Mouse (Mus musculus): Measurements from ENCODE around the gene Acat2. TPM values are rescaled to one million over a fixed set of nuclear protein-coding genes. Genes with fewer than 3 reads are reported as not detected.
"Not testable (repeated sequence)": the region's sequence is repeated elsewhere in the genome, so short reads cannot be mapped to it uniquely, and the experiment has no call there.

Acat2 gene
- polyA plus RNA-seq, 1 experiment, result 47.4 TPM

DNA sequence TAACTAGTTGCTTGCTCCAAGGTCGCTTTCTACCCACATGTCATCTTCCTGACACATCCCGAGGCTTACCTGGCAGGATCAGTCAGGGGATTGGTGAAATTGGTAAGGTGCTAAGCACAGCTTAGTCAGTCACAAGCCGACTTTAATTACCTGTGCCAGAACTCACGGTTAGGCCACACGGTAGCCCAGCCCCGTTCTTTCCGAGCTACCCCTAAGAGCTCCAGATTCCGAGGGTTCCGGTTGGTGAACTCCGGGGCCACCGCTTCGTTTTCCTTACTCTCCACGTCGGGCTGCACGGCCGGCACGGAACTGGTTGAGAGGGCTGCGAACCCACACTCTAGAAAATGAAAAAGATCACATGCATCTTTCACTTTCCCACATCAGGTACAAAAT lies 45.1 kb downstream of the Acat2 start, which contains the start of gene Tcp1:
Tcp1 (plus strand) TSS at position 214 of the 393 bp plus-strand sequence.
- TF ChIP-seq POLR2A (IDR thresholded peaks at IDR 0.05; ENCODE audit: extremely low read depth, insufficient read depth, low read length), result no peak
- Histone ChIP-seq H3K4me3 (ENCODE audit: insufficient read depth, low read length) (peak within 1 kb of the TSS; percentile 75), H3K4me1 (ENCODE audit: control insufficient read depth, insufficient read depth, low read length) (no peaks in the 10 kb centered on the region), H3K27ac (ENCODE audit: insufficient read depth, low read length) (peak within 1 kb of the TSS; percentile 75)

DNA sequence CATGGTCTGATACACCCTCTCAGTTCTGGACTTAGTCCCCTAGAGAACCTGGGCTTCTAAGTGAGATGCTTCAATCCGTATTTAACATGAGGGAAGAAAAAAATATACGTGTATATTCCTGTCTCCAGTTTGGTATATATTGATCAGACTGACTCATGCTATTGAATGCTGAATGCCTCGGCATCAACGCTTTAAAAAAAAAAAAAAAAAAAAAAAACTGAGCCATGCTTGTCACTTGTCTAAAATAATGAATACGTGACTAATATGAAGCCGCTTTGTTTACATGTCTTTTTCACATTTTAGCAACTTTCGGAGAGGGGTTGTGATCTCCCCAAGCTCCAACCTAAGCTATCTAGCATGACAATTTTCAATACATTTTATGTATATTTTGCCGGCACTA lies 50.2 kb downstream of the Acat2 start:
- TF ChIP-seq CTCF (IDR thresholded peaks at IDR 0.05; ENCODE audit: extremely low read depth, insufficient read depth, low read length) (no peak), POLR2A (IDR thresholded peaks at IDR 0.05; ENCODE audit: extremely low read depth, insufficient read depth, low read length) (no peak)
- no peaks in the 10 kb centered on the region for H3K4me1 ChIP-seq (ENCODE audit: control insufficient read depth, insufficient read depth, low read length)
- H3K4me3 ChIP-seq (ENCODE audit: insufficient read depth, low read length), result no peak overlapping the region
- no peak overlapping the region for H3K27ac ChIP-seq (ENCODE audit: insufficient read depth, low read length)

DNA sequence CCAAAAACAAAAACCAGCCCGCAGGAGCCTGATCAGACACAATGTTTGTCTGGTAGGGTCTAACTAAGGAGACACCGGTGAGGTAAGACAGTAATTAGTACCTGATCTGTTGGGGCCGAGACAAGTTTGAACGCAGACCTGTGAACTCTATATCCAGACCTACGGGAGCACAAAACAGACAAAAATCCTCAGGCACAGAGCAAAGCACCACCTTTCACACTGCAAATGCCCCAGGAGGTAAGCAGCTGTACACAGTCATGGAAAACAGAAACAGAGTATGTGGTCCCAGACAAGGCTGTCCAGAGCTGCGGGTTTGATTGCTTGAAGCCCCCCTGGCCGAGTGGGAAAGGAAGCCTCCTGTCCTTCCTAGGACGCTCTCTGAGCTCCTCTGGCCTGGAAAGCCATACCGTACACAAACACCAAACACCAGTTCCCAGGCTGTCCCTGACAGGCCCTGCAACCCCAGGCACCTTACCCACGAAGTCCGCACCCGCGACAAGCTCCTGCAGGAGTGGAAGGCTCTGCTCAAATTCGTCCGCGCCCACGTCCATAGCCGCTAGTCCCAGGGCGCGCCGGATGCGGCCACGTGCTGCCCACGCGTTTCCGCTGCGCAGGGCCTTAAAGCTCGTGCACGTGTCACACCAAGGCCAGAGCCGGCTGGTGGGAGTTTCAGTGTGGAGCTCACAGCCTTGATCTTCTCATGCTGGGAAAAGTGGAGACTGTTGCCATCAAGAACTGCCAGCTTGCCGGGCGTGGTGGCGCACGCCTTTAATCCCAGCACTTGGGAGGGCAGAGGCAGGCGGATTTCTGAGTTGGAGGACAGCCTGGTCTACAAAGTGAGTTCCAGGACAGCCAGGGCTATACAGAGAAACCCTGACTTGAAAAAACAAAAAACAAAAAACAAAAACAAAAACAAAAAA lies 50.9 kb downstream of the Acat2 start, which contains the start of gene Pnldc1:
Pnldc1 (minus strand) TSS at position 870 of the 920 bp plus-strand sequence.
- TF ChIP-seq POLR2A (IDR thresholded peaks at IDR 0.05; ENCODE audit: extremely low read depth, insufficient read depth, low read length), result no peak
- no peak for TF ChIP-seq CTCF (IDR thresholded peaks at IDR 0.05; ENCODE audit: extremely low read depth, insufficient read depth, low read length)
- H3K27ac ChIP-seq (ENCODE audit: insufficient read depth, low read length), result no peak within 1 kb of the TSS
- H3K4me3 ChIP-seq (ENCODE audit: insufficient read depth, low read length), result no peak within 1 kb of the TSS
- H3K4me1 ChIP-seq (ENCODE audit: control insufficient read depth, insufficient read depth, low read length), result no peaks in the 10 kb centered on the region

DNA sequence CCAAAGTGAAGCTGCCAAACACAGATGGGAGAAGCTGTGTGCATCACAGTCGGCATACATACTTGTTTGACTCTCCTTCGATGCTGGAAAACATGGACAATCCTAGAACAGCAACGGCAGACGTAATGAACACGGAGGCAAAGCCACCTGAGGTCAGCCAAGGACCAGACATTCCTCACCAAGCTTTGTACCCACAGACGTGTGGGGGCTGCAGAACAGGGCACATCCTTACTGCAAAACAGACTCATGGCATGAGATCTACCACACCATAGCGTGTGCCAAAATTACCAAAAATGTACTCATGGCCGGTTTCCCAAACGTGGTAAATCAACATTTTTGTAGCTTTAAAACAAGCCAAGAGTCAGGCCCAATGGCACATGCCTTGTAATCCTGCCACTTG lies 54.1 kb downstream of the Acat2 start:
- no peak overlapping the region for H3K27ac ChIP-seq (ENCODE audit: insufficient read depth, low read length)
- TF ChIP-seq CTCF (IDR thresholded peaks at IDR 0.05; ENCODE audit: extremely low read depth, insufficient read depth, low read length) (no peak), POLR2A (IDR thresholded peaks at IDR 0.05; ENCODE audit: extremely low read depth, insufficient read depth, low read length) (no peak)
- no peak overlapping the region for H3K4me3 ChIP-seq (ENCODE audit: insufficient read depth, low read length)
- no peaks in the 10 kb centered on the region for H3K4me1 ChIP-seq (ENCODE audit: control insufficient read depth, insufficient read depth, low read length)

DNA sequence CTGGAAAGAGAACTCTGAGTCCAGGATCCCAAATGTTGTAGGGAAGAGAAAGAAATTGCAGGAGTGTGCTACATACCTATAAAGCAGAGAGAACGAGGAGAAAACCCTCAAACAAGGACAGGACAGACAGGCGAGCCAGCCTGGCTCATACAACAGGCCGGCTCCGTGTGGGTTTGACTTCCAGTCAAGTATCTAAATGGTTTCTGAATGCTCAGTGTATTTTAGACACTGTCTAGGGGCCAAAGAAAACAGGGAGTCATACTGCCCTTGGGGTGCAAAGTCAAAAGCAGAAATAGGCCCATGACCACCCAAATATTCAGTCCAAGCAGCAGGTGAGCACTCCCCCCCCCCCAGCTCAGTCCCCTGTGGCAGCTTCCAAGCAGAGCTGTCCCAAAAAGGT lies 54.7 kb downstream of the Acat2 start:
- no peaks in the 10 kb centered on the region for H3K4me1 ChIP-seq (ENCODE audit: control insufficient read depth, insufficient read depth, low read length)
- no peak for TF ChIP-seq POLR2A (IDR thresholded peaks at IDR 0.05; ENCODE audit: extremely low read depth, insufficient read depth, low read length)
- TF ChIP-seq CTCF (IDR thresholded peaks at IDR 0.05; ENCODE audit: extremely low read depth, insufficient read depth, low read length), result no peak
- no peak overlapping the region for H3K4me3 ChIP-seq (ENCODE audit: insufficient read depth, low read length)
- H3K27ac ChIP-seq (ENCODE audit: insufficient read depth, low read length), result no peak overlapping the region

DNA sequence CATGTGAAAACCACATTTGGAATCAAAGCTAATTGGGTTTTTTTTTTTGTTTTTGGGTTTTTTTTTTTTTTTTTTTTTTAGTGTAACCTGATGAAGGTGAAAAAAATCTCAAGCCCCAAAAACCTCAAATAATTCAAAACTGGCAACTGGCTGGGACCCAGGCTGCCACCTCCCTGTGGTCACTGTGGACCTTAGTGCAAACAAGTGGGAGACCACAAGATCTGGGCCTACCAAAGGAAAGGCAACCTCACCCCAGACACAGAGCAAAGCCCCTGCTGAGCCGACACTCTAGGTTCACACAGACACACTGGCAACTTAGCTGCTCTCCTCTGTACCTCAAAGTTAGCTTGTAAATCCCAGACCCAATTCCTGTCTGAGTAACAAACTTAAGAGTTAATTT lies 56.2 kb downstream of the Acat2 start:
- H3K4me1 ChIP-seq (ENCODE audit: control insufficient read depth, insufficient read depth, low read length), result no peaks in the 10 kb centered on the region
- H3K4me3 ChIP-seq (ENCODE audit: insufficient read depth, low read length), result no peak overlapping the region
- H3K27ac ChIP-seq (ENCODE audit: insufficient read depth, low read length), result no peak overlapping the region
- TF ChIP-seq CTCF (IDR thresholded peaks at IDR 0.05; ENCODE audit: extremely low read depth, insufficient read depth, low read length), result no peak
- TF ChIP-seq POLR2A (IDR thresholded peaks at IDR 0.05; ENCODE audit: extremely low read depth, insufficient read depth, low read length), result no peak

DNA sequence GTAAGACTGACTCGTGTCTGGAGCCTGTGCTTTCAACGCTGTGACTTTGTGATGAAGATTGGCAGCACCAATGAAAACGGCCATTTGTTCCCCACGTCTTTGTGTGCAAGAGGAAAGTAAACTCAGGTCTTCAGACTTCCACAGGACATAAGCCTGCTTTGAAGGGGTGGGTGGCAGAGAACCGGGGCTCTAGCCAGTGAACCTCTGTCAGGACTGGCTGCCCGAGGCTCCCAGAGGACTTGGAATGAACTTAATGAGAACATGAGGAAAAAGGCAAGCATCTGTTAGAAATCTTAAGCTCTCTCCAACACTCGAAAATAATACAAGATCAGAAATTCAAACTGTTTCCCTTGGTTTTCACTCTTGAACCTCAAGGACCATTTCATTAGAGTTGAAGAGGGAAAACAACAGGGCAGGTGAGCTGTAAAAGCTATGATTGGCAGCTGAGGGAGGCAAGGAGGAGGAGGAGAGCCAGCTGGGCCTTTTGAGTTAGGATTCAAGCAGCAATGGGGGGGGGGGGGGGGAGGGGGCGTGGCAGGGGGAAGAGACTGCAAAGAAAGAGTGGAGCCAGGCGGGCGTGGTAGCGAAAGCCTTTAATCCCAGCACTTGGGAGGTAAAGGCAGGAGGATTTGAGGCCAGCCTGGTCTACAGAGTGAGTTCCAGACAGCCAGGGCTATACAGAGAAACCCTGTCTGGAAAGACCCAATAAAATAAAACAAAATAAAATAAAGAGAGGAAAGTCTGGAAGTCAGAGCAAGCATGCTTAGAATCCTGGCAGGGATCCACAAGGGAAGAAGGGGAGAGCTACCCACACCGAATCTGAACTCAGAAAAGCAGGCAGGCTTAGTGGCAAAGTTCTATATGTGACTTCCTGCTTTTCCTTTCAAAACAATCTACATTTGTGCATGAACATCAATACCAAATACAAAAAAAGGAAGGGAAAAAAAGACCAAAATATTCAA lies 56.9 kb downstream of the Acat2 start:
- no peak overlapping the region for H3K4me3 ChIP-seq (ENCODE audit: insufficient read depth, low read length)
- TF ChIP-seq POLR2A (IDR thresholded peaks at IDR 0.05; ENCODE audit: extremely low read depth, insufficient read depth, low read length) (no peak), CTCF (IDR thresholded peaks at IDR 0.05; ENCODE audit: extremely low read depth, insufficient read depth, low read length) (no peak)
- no peak overlapping the region for H3K27ac ChIP-seq (ENCODE audit: insufficient read depth, low read length)

DNA sequence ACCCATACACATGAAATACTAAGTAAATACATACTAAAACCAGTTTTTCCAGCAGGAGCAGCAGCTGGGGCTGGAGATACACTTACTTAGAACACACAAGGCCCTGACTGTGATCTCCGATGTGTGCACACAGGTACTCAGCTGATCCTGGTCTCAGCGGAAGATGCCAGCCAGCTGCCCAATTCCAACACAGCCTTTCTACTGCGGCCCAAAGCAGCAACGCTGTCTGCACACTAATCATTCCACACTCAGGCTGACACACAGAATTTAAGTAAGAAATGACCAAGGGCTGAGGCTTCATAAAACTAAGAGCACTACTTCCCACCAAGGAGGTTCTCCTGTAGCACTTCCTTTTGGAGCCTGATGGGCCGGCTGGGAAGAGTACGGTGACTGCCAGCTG lies 58.3 kb downstream of the Acat2 start:
- TF ChIP-seq CTCF (IDR thresholded peaks at IDR 0.05; ENCODE audit: extremely low read depth, insufficient read depth, low read length) (no peak), POLR2A (IDR thresholded peaks at IDR 0.05; ENCODE audit: extremely low read depth, insufficient read depth, low read length) (no peak)
- Histone ChIP-seq H3K4me1 (ENCODE audit: control insufficient read depth, insufficient read depth, low read length) (peaks cover 2% of the 10 kb centered on the region; the same call in 1 of the 2 replicates), H3K4me3 (ENCODE audit: insufficient read depth, low read length) (no peak overlapping the region), H3K27ac (ENCODE audit: insufficient read depth, low read length) (no peak overlapping the region)

More for the DNA sequence above, 56.9 kb downstream of the Acat2 start:
- H3K4me1 ChIP-seq (ENCODE audit: control insufficient read depth, insufficient read depth, low read length), result peaks cover 1% of the 10 kb centered on the region; the same call in 1 of the 2 replicates

DNA sequence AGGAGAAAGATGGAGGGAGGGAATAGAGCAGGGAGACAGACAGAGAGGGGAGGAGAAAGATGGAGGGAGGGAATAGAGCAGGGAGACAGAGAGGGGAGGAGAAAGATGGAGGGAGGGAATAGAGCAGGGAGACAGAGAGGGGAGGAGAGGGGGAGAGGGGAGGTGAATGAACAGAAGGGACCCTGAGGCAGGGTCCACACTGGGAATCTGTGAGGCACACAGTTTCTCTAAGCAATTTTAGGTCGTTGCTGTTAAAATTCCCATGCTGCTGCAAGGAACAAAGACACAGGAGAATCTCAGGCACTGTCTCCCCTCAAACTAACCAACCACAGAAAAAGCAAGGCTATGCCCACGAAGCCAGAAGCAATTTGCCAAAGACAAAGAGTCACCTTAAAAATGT lies 61.9 kb downstream of the Acat2 start:
- H3K4me3 ChIP-seq (ENCODE audit: insufficient read depth, low read length); H3K4me1 ChIP-seq (ENCODE audit: control insufficient read depth, insufficient read depth, low read length): not testable (repeated sequence)
- H3K27ac ChIP-seq (ENCODE audit: insufficient read depth, low read length), result 0 out of 2 replicates have a peak overlapping the region, but pooled peaks have one; percentile 45

Data from cortical plate, adult 2 months (tissue).